Mouse (Mus musculus) testis, postnatal 14 days (tissue): ENCODE results near the gene Olfr806.

Experiments used
- DNase-seq: peaks from one replicate; pipeline ENCODE4 v3.0.0; 2021; ENCODE audit warnings: low spot score

The Olfr806 gene

DNA sequence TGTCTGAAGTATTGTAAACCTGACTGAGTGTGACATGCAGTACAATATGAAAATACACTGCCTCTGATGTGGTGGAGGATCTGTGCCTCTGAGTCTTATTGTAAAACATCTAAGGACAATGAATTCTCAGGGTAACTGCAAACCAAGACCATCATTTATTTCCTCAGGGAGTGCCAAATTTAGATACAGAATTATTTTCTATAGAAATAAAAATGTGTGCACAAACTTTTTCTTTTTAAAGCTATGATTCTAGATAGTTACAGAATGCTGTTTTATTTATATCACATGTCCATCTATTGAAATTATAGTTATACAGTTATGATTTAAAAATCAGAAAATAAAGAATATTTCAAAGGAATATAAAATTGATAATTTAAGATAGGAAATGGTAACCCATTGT is at the start of gene Olfr806:
Olfr806 (minus strand) TSS at position 101 of the 400 bp plus-strand sequence.
- DNase-seq, result no peak

DNA sequence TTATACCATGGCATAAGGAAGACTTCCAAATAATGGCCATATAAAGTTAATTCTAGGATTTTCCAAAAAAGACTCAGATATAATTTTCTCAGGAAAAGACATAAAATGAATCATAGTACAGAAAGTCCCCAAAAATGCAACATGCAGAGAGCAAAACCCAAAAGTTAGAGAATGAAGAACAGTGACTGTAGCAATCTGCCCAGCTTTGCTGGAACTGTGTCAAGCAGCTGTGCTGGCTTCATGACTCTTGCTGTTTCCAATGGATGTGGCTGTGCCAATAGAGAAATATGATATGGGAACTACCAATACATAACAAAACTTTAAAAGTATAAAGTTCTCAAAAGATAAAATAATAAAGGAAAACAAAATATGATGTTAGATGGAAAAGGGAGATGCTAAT is 36.4 kb upstream of the Olfr806 start:
- DNase-seq, result no peak

DNA sequence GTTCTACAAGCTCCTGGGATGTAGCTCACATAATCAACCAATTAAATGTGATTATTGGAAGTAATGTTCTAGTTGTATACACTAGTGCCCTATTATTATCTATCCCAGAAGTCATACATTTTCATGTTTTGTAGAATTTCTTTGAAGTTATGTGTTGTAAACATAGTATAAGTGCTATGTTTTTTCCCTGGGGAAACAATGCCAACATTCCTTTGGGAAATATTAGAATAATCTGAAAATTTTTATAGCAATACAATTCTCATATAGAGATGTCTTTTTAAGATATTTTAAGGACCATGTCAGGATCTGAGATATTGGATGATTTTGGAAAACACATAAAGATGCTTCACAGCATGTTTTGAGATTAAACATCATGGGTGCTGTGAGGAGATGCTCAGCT is 32.6 kb upstream of the Olfr806 start, which contains the start of gene Olfr809:
Olfr809 (plus strand) TSS at position 301 of the 400 bp plus-strand sequence.
- no peak for DNase-seq

DNA sequence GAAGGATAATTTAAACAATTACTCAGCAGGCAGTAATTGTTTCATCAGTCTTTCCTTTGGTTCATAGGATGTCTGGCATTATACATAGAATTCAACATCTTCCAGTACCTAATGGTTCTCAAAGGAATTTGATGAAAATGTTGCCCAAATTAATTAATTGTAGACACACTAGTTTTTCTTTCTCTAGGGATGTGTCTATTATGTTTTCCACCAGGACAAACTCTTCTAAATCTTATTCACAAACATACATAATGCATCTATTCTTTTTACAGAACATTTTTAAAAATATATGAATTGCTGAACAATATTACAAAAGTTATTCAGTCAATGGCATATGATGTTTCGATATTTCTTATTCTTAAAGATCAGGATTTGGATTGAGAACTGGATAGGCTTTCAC is 23.5 kb upstream of the Olfr806 start, which contains the start of gene Olfr808:
Olfr808 (plus strand) TSS at position 301 of the 400 bp plus-strand sequence.
- no peak for DNase-seq

DNA sequence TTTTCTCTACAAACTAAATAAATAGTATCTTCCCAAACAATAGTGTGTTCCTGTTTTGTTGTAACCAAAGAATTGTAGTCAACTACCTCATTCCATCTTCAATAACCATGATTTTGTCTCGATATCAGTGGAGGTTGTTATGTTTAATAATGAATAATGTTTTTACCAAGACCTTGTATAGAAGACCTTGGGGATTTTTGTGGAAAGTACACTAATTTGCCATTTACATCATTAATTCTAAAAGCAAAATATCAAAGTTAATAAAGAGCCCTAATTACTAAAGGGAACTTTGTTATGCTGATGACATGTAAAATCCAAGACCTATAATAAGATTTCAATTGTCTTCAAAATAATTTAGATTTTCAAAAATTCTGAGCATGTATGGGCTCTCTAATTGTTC is 16.0 kb upstream of the Olfr806 start, which contains the start of gene Olfr807:
Olfr807 (minus strand) TSS at position 101 of the 400 bp plus-strand sequence.
- no peak for DNase-seq

DNA sequence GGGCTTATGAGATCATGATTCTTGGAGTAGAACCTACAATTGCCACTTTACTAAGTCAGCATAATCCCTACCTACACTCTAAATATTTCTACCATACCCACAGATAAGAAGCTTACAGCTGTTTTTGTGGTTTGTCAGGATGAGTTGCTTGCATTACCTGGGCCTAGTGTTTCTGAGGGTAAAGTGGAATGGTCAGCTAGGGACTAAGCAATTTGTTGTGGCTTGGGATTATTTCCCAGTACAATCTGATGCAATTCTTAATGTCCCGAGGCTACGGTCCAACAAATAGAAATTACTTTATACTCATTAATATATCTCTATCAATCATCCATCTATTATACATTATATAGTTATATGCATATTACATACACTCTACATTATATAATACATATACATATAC is 12.4 kb downstream of the Olfr806 start, which contains the start of gene Olfr805:
Olfr805 (minus strand) TSS at position 101 of the 400 bp plus-strand sequence.
- DNase-seq, result no peak

DNA sequence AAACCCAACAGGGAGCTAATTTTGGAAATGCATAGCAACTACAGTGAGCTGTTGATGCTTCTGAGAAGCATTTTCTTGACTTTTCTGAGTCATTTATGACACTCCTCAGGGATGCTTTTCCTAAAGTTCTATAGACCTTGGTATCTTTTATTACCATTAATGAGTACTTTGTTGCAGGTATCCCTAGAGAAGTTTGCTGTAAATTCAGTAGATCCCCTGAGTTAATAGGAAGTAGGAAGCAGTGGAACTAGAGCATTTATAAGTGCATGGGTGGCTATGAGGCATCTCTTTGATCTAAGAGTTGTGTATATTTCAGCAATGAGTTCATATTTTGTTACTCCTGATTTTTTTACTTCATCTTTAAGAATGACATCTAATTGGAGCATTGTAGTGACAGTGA is 38.8 kb downstream of the Olfr806 start, which contains the start of gene Olfr804:
Olfr804 (plus strand) TSS at position 301 of the 400 bp plus-strand sequence.
- no peak for DNase-seq

DNA sequence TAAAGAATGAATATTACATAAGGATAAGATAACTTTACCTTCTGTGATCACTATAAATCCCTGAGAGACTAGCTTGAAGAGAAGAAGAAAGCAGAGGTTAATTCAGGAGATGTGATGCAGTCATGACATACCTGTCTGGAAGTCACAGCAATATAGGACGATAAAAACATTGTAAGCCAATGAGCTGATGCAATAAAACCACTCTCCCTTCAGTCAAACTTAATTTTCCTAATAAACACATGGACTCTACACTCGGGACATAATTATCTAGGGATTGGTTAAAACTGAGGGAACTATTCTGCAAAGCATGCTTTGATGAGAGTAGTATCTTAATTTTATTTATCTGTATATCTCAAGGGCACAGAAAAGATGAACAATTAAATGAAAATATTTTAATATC is 47.5 kb downstream of the Olfr806 start, which contains the start of gene Olfr803:
Olfr803 (minus strand) TSS at position 101 of the 400 bp plus-strand sequence.
- no peak for DNase-seq

DNA sequence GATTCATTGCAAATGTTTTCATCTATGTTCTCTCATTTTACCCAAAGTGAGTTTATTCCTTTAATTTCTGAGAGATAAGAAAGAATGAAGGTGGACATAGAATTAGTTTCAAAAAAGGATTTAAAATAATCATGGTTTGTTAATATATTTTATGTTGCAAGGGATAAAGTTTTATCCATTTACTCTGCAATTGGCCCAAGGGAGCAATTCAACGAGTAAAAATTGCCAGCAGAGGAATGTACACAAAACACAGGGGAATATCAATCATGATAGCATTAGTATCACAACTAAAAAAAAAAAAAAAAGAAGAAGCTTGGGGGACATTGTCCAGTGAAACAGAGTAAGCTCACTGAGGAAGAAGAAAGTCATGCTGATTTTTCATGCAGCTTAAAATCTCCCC is 53.7 kb downstream of the Olfr806 start, which contains the start of gene Olfr802:
Olfr802 (minus strand) TSS at position 101 of the 400 bp plus-strand sequence.
- no peak for DNase-seq
